Mouse (Mus musculus): ENCODE measurements at regions not wholly inside any gene's neighbourhood (a gene's known extent, or its start where the extent isn't known, plus 50 kb on each side); places are given as distances from the start of the nearest gene placed in this dataset.
A peak's percentile ranks its signal among the peaks of the same experiment; 100 is the strongest.

DNA sequence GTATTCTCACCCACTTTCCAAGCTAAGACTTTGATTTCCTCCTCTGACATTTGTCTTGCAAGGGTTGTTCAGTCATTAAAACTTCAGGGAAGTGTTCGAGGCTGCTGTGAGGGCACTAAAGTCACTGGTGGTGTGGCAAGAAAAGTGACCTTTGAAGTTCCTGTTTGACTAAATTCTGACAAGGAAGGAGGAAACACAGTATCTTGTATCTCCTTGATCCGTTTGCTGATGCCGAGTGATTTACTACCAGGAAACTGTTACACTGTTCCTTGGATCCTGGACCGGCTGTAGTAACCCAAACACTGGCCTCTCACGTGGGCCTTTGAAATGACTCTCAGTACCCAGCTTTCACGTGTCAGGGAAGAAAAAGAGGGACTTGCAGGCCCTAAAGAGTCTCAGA lies 53.5 kb upstream of the Ralgapa2 start:
- no peak for DNase-seq (ENCODE audit: low spot score in 2 of 2)

DNA sequence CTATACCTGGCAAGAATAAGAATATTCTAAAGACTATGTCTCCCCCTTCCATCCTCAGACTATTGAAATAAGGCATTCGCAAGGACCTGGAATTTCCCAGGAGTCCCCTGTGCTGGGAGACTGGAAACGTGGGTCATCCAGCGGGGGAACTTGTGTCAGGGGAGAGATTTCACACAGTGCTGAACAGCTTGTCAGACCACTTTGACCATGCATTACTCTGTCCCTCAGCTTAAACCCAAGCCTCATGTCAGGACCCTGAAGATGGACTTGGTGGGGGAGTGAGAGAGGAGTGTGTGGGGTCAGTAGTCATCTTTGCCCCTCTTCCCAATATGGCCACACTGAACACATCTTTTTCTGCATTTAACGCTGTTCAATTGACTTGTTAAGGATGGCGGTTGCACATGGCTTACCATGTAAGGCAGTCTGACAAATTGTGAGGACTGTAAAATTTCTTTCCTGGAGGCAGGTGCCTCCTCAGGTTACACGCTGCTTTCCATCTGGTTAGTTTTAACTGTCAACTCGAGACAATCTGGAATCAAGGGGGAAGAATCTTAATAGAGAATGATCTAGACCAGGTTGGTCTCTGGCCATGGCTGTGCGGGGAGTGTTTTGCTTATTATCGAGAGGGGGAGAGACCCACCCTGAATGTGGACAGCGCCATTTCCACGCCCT lies 56.2 kb upstream of the Ralgapa2 start:
- no peak for DNase-seq (ENCODE audit: low spot score in 2 of 2)

DNA sequence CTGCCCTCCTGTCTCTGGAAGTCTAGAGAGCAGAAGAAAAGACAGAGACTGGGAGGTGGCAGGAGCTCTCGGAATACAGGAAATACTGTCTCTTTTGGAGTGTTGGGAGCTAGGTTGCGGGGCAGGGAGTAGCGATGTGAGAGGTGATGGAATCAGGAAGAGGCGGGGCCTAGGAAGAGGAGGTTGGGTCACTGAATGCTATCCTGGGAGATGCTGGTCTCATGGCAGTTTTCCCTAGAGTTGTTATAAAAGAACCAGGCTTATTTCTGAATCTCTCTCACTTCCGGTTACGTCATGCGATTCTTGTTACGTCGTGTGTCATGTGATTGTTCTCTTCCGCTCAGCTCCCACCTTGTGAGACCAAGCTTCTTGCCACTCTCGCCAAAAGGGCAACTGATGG lies 58.9 kb upstream of the Ralgapa2 start:
- DNase-seq (ENCODE audit: low spot score in 2 of 2): no peak

DNA sequence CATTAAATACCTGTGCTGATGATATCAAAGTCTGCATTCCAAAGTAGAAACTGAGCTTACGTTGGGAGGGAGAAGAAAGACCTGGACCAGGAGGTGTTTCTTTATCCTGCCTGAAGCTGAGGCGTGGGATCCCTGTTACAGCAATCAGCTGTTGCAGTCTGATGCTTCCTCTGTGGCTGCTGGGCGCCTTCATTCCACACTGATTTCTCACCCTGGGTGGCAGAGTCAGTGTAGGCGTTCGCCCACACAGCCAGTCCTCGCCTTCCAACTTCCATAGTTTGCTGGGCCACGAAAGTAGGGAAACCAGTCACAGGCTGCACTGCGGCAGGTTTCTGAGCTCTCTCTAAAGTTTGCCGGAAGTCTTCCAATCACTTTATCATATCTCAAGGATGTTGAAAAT lies 59.7 kb upstream of the Ralgapa2 start:
- DNase-seq (ENCODE audit: low spot score in 2 of 2): no peak

DNA sequence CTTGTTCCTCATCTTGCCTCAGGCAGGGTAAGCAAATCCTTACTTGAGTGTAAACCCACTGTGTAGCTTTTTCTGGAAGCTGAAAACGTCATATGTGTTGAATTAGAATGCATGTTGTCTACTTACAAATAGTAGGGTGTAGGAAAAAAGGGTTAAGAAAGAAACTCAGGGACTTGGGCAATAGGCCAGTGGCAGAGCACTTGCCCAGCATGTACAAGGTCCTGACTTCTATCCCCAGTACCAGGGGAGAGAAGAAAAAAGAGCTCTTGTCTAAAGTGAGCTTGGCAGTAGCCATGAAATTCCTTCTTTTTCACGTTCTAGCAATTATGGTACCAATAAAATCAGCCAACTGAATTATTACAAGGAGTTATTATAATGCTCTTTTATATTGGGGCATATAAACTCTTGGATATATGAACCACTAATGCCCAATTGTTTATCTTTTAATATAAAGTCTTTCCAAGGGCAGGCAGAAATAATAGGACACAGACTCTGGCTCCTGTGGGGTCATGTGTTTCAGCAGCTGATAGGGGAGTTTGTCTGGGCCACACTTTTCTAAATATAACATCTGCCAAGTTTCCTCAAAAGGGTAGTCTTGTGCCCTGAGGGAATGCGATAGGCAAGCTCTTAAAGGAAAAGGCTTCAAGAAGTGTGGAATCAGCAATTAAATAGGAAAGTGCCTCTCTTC lies 63.6 kb upstream of the Ralgapa2 start:
- DNase-seq (ENCODE audit: low spot score in 2 of 2): no peak

DNA sequence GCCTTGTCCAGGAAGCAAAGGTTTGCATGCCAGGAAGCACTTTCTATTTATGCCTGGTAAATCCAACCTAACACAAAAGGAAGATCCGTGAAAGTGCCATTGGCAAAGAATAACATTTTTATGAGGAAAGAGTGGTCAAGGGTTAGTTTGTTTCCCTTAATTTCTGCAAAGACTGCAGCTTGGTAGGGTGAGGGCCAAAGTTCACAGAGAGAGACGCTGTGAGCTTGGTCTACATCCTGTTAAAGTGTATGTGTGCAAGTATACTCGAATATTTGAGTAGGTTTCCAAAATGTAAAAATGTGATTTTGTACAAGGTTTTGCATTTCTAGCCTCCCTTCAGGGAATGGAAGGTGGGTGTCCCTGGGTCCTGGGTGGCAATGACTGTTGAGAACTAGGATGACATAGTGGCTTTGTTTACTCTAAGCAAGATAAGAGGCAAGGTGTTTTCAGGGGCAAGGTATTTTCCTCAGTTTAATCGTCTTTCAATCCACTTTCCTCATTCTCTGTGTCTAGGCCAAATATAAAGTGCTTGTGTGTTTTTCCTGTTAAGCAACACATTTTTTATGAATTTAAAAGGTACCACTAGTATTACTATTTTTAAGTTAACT lies 64.3 kb upstream of the Ralgapa2 start:
- no peak for DNase-seq (ENCODE audit: low spot score in 2 of 2)

DNA sequence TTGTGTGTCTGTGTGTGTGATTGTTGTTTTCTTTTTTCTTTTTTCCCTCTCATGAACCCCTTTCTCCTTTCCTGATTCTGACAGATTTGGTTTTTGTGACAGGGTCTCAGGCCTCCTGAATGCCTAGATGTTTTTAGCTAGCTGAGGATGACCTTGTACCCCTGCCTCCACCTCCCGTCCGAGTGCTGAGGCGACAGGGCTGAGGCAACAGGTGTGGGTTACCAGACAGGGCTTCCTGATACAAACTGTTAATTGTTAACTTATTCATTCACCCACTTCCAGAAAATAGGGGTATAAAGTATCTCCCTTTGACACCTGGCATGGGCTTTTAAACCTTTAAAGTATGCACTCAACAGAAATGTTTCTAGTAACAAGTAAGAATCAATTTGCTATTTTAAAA lies 65.0 kb upstream of the Ralgapa2 start:
- DNase-seq (ENCODE audit: low spot score in 2 of 2): no peak

DNA sequence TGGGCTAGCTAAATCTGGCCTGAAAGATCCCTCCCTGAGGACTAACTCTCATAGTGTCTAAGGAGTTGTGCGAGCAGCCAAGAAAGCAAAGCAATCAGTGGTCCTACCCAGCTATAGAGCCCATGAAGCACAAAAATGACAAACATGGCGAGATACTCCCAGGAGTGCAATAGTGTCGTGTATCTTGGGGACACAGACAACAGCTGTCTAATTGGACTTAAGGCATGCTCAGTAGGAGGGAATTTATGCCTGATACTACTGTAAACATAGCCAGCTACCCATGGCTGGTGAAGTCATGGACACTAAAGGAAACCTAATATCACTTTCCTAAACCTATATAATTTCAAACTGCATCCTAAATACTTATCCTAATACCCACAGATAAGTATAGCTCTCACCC lies 69.1 kb upstream of the Ralgapa2 start:
- no peak for DNase-seq (ENCODE audit: low spot score in 2 of 2)

DNA sequence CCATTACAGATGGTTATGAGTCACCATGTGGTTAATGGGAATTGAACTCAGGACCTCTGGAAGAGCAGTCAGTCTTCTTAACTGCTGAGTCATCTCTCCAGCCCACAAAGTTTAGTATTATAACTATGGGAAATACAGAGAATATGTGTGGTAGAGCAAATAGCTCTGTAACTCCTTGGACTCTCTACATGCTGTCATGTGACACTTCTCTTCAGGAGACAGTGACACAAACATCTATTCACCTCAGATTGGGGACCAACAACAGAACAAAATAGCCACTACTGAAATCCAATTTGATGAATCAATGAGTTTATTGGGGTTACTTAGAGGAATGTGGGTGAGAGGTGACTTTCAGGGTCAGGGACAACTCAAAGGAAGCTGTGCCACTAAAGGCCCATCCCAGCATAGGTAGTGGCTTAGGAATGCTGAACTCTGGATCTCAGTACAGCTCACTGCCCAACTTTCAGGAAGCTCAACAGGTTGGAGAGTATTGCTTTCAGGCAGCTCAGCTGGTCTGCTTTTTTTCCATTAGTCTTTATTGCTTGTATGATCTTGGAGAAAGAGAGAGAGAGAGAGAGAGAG lies 71.8 kb upstream of the Ralgapa2 start:
- no peak for DNase-seq (ENCODE audit: low spot score in 2 of 2)

DNA sequence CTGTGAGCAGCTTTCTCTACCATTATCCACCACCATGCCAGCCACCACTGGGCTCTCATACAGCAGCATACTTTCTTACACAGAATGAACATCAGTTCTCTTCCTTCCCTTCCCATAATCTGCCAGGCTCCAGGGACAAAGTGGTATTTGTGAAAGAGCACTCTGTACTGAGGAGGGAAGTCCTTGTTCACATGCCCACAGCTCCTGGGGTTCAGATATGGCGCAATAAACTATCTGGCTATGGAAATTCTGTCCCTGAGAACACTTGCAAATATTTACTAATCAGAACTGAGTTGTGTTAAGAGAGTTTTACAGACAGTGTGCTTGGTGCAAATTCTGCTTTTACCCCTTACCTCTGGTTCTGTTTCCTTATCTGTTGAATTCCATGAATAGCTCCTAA lies 74.2 kb upstream of the Ralgapa2 start:
- DNase-seq (ENCODE audit: low spot score in 2 of 2): no peak

DNA sequence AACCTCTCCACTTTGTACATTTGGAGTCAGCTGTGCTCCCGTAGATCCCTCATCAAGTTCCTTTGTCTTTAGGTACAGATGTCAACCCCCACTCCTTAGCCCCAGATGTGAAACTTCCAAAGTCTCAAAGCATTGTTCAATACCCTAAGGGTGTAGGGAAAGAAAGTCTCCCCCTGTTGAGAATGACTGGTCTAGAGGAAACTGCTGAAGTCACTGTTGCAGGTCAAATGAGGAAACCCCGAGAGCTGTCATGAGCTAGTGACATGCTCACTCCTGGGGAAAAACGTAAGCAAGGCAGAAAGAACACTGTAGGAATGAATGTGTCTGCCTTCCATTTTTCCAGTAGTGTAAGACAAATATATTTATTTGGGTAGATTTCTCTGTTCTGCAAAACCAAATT lies 74.8 kb upstream of the Ralgapa2 start:
- no peak for DNase-seq (ENCODE audit: low spot score in 2 of 2)

DNA sequence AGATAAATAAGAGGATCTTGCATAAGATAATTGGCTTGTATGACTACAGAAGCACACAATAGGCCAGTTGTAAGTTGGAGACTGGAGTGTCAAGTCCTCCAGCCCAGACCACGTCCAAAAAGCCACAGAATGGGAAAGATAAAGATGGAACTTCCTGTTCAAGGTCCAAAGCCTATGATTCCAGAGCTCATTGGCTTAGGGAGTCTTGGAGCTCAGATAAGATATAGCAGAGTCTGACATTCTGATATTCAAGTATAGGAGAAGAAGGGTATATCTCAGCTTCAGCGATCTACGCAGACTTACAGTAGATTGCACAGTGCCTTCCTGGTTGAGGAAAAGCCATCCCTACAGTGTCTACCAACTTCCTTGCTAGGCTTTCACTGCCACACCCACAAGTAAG lies 77.7 kb upstream of the Ralgapa2 start:
- no peak for DNase-seq (ENCODE audit: low spot score in 2 of 2)

DNA sequence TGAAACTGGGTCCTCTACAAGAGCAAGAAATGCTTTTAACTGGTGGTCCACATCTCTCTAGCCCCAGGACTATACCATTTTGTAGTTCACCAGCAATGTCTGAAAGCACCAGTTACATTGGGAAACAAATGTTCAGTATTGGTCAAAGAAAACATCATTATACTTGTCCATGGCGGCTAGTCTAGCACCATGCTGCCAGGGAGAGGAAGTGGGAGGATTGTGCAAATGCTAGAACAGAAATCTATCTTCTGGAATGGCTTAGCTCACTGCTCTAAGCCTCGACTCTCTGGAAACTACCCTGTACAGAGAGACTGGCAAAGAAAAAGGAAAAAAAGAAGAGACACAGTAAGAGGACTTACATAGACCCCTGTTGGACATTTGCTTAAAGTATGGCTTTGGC lies 81.1 kb upstream of the Ralgapa2 start:
- DNase-seq (ENCODE audit: low spot score in 2 of 2): no peak

DNA sequence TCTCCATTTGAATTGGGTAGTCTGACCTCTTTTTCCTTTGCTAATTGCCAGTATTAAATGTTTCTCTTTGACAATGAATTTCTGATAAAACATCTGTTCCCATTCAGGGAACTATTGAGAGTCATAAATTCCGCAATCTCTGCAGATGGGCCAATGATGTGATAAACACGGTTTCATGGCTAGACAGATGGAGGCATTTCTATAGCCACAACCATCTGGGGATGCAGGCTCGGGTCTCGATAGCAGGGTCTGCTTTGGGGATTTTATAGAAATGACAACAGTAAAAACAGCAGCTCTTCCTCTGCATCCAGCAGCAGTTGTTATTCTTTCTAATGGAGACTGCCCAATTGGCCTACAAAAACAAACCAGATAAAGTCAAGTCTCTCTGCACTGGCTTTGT lies 82.1 kb upstream of the Ralgapa2 start:
- no peak for DNase-seq (ENCODE audit: low spot score in 2 of 2)

DNA sequence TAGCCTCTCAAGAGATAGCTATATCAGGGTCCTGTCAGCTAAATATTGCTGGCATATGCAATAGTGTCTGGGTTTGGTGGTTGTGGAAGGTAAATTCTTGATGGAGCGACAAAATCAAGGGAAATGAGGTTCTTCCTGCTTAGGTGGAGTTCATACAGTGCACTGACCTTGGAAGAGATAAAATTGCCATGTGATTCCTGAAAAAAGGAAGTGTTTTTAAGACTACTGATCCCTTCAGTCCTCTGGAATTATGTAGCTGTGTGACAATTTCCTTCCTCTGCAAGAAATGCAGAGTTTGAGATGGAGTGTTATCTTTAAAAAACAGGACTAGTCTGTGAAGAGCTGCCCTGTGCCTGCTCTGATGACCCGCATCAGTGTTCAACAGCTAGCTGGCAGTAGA lies 83.5 kb upstream of the Ralgapa2 start:
- no peak for DNase-seq (ENCODE audit: low spot score in 2 of 2)

DNA sequence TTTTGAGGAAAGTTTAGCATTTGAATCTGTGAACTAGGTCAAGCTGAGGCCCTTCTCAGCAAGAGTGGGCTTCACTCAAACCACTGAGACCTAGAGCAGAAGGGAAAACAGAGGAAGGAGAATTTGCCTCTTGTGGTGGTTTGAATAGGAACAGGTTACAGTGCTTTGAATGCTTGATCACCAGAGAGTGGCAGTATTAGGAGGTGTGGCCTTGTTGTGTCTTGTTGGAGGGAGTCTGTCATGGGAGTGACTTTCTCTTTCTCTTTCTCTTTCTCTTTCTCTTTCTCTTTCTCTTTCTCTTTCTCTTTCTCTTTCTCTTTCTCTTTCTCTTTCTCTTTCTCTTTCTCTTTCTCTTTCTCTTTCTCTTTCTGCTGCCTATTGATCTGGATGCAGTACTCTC lies 94.0 kb upstream of the Ralgapa2 start:
- no peak for DNase-seq (ENCODE audit: low spot score in 2 of 2)

DNA sequence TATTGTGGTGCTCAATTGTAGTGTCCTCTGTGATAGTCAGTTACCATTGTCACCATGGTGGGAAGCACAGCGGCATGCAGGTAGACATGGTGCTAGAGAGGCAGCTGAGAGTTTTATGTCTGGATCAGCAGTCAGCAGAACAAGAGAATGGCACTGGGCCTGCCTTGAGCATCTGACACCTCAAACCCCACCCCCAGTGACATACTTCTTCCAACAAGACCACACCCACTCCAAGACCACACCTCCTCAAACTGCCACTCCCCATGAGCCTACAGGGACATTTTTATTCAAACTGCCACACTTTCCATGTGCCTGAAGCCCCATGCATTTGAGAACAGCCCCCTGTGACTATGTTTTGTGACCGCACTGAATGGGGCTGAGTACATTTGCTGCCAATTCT lies 98.8 kb upstream of the Ralgapa2 start:
- DNase-seq (ENCODE audit: low spot score in 2 of 2): no peak

DNA sequence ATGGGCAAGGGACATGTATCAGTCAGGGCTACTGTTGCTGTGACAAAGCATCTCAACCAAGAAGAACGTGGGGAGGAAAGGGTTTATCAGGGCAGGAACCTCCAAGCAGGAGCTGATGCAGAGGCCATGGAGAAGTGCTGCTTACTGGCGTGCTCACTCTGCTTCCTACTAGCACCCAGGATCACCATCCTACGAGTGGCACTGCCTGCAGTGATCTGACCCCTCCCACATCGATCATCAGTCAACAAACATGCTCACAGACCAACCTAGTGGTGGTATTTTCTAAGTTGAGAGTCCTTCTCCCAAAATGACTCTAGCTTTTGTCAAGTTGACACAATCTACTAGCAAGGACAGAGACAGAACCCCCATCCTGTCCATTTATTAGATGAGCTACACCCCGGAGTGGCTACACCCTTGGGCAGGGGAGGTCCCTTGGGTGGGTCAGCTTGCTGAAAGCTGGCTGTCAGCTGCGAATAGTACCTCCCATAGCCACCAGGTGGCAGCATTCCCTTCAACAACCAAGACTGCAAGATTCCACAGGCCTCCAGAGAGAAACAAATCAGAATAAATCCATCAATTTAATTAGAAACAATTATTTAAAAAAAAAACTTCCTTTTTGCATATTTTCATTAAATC lies 99.9 kb upstream of the Ralgapa2 start:
- DNase-seq (ENCODE audit: low spot score in 2 of 2): peak; percentile 6 to 24

DNA sequence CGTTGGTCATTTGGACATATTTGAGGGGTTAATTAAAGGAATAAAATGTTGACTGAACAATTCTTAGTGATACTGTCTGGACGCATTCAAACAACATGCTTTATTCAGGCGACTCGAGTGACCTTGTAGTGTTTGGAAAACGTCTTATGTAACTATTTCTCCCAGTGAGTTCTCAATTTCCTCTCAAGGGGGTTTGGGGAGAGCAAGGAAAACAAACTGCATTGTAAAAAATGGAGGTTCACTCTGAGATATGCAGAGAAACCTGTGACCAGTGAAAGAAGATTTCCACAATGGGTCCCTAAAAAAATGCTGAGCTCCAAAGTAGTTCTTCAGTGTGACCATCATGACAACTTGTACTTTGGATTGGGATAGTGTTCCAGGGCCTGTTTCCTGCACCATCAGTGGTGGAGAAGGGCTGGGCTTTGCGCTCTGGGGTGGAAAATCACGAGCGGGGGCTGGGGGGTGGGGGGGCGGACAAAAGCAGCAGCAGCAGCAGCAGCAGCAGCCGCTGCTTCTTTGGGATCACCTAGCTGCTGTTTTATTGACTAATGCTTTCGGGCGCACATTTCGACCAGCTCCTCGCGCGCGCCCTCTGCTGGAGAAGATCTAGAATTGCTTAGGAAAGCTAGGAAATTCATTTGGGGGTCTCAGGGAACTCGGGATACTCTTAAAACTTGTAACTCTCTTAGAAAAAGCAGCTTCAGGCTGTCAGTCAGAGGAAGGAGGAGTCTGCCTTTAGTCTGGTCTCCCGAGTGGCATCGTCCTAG lies 100.6 kb upstream of the Ralgapa2 start:
- DNase-seq (ENCODE audit: low spot score in 2 of 2): peak; percentile 4 to 12

DNA sequence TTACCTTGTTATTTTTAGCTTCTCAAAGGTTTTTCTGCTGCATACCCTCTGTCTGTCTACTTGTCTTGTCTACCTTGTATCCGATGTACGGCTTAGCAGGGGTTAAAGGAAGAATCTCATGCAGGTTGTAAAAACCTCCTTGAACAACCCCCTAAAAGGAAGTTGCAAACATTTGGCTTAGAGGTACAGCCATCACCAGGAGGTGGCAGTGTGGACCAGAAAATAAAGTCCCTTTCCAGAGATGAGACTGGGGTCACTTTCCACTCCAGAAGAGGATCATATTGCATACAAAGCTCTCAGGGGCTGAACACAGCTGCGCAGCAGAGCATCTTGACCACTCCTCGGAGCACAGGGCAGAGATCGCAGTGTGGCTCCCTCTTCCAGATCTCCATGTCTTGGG lies 109.0 kb upstream of the Ralgapa2 start:
- no peak for DNase-seq (ENCODE audit: low spot score in 2 of 2)

DNA sequence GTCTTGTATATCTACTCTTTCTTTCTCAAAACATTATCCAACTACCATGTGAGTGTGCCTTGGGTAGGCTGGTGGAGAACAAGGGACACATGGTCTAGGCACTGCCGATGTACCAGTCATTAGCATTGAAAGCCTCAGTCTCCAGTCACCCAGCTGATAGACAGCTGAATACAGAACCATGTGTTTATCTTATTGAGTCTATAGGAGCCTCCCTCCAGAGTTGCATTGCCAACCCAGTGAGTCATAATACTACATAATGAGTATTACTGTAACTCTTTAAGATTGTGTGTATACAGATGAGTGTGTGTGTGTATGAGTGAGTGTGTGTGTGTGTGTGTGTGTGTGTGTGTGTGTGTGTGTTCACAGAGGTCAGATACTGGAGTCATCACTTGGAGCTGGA lies 110.9 kb upstream of the Ralgapa2 start:
- no peak for DNase-seq (ENCODE audit: low spot score in 2 of 2)

DNA sequence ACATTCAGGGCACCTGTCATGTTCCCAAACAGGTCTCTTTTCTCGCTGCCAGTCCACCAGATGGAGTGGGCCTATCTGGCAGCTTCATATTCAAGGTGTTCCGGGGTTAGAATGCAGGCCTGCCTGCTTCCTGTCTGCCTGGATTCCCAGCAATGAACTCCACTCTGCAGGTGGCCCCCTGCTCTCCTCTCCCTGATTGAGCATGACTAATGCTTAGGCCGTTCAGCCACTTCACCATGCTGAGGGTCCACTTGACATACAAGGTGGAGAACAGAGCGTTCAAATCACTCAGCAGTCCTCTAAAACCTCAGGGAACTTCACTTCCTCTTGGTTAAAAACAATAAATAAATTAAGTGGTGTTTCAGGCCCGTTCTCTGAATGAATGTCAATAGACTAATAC lies 112.1 kb upstream of the Ralgapa2 start:
- DNase-seq (ENCODE audit: low spot score in 2 of 2): no peak
